Mouse (Mus musculus) cerebellum, adult 2 months (tissue): ENCODE results near the gene Clec4e.

Source experiments
- CTCF ChIP-seq: fragments of 200-500 bp; IDR thresholded peaks from 2 replicates; pipeline ENCODE4 v1.5.1; 2011; ENCODE audit warnings: low read depth, mild to moderate bottlenecking, control low read depth, low read length, moderate library complexity, borderline replicate concordance; ENCODE audit not compliant: insufficient read depth
- POLR2A ChIP-seq: fragments of 200-500 bp; IDR thresholded peaks from 2 replicates; pipeline ENCODE4 v1.6.1; 2011; ENCODE audit warnings: low read length, control low read depth, borderline replicate concordance; ENCODE audit not compliant: insufficient read depth

- TF ChIP-seq CTCF (no peak), POLR2A (no peak)
These were observed 739 bp downstream of the Clec4e start for GRCm38 (mm10) chr6:123288931-123289330.
